Mouse (Mus musculus) CD4-positive, CD25-positive, alpha-beta regulatory T cell, adult 2 months (primary cell): ENCODE results near the gene Pef1.

ENCODE experiments used
- DNase-seq: peaks from one replicate; pipeline ENCODE4 v3.0.0-alpha.2; 2012; ENCODE audit warnings: low read depth, low spot score

Pef1 gene

DNA sequence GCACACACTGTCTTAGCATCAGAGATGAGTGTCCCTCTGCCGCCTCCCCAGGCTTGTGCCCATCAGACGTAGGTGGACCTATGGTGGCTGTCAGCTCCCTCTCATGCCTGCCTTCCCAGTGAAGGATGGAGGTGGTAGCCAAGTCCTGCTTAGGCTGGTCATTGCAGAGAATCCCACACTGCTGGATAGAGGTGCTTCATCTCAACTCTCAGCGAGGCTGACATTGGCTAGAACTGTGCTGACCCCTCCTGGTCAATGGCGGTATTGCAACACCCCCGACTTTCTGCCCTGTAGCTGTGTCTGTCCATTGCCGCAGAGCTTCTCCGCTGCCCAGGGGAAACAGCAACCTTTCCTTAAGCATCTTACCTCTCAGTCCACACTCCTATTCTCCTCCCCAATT is 15.1 kb upstream of the Pef1 start:
- DNase-seq: peak; percentile 89

DNA sequence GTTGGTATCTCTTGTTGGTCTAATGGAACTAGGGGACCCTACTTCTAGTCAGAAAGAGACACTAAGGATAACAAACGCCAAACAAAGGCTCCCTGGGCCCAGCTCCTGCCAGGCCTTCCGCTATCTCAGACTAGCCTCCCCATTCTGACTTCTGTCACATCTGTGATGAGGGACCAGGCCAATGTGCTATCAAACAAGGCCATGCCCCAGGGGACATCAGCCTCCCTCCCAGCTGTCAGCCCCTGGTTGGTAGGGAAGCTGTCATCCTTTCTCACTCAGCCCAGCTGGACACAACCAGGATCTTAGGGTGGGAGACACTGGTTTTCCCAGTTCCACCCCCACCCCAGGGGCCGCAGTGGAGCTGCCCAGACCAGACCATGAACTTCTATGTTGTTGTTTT is 7.2 kb upstream of the Pef1 start:
- no peak for DNase-seq

DNA sequence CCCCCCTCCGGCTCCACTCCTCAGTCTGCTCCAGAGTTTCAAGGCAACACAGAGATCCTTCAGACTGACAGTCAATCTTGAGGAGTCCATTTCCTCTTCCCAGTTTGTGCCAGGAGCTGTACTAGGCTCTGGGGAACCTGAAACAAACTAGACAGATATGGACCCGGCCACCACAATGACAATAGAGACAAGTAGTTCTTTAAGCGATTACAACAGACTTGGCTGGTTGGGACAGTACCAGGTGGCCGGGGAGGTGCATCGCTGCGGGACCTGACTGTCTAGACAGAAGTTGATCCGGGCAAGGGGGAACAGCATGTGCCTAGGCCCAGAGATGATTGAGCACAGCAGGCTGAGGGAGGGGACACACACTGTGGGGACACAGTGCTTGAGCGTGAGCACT is 1.2 kb upstream of the Pef1 start:
- DNase-seq: no peak

DNA sequence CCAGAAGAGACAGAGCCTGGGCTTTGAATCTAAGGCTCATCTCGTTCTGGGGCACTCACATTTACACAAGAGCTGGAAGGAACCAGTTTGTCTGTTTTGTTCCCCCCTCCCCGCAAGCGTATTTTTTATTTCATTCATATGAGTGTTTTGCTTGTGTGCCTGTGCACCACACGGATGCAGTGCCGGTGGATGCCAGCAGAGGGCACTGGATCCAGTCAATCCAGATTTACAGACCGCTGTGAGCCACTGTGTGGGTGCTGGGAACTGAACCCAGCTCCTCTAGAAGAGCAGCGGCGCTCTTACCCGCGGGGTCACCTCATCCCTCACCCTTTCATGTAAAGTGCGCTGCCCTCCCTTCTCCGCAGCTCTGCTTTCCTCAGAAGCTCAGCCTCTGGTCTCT is 1.3 kb downstream of the Pef1 start:
- peak; percentile 40 for DNase-seq

DNA sequence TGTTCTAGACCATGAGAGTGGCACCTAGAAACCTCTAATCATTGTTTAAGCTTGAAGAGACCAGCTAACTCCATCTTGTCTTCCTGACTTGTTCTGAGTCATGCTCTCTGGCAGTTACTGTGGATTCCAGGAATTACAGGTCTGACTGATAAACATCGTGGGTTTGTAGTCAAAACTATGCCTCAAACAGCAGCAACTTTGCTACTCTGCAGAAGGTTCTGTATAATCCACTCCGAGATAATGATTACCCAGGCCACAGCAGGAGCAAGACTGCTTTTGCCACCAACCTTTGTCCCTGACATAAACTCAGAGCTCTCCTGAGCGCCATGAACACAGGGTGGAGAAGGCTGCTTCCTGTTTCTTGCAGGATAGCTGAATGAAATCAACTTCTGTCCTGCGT is 2.2 kb downstream of the Pef1 start:
- DNase-seq: no peak

- DNase-seq: no peak
These were observed 4.7 kb downstream of the Pef1 start for GRCm38 (mm10) chr4:130107065-130107443.

DNA sequence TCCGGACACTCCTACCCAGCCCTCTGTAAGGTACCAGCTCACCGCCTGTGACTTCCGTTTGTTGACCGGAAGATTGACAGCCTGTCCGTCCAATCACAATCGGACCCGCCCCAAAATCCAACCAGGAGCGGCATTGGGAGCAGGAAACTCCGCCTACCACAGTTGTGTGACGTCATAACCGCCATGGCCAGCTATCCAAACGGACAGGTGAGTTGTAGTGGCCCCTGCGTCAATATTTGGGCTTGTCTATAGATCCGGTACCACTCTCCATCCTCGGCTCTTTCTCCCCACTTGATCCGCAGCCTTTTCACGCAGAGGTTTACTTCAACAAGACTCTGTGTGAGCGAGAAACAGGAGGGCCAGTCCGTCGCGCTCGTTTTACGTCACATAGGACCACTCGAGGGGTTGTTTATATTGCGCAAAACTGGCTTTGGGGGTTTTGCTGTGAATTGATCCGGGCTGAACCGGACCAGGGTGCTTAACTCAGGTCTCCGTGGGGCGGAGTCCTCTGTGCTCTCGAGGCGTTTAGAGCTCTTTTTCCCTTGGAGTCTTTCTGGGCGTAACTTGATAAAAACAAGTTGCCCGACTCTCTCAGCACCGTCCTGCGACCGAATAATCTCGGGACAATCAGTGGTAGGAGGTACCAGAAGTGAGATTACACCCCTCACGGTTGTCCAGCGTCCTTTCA is 5.2 kb downstream of the Pef1 start:
- peak; percentile 99 for DNase-seq

- DNase-seq: no peak
These were observed 6.6 kb downstream of the Pef1 start for GRCm38 (mm10) chr4:130108929-130109328.

DNA sequence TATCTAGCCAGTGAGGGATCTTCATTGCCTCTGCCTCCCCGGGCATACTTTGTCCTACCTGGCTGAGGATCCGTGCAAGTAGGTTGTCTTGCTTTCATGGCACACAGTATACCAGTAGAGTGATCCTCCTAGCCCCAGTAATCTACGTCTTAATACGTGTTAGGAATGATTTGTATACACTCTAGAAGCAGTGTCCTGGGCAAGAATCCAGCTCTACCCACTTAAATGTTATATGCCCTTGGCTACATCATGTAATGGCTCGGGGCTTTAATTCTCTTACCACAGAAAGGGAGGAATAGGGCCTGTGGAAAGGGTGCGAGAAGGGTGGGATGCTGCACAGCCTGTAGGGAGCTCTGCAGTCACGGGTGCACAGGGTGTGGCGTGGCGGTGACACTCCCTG is 7.3 kb downstream of the Pef1 start:
- DNase-seq: no peak

GRCm38 (mm10) chr4:130110091-130110490 is 7.7 kb downstream of the Pef1 start:
- DNase-seq: no peak

DNA sequence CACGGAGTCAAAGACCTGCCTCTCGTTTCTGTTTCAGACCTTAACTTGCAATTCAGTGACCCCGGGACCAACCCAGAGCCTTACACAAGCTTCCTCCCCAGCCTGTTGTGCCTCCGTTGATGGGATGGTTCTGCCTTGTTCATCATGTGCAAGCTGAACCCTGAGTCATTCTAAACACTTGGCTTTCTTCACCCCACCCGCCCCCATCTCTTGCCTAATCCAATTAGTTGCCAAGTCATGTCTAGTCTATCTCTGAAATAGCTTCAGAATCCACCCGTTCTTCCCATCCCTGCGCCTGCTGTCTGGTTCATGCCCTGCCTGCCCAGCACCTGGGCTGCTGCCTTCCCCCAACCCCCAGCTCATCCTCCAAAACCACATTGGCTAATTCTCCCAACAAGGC is 9.9 kb downstream of the Pef1 start:
- DNase-seq: no peak

- no peak for DNase-seq
These were observed 10.4 kb downstream of the Pef1 start for GRCm38 (mm10) chr4:130112732-130113131.

DNA sequence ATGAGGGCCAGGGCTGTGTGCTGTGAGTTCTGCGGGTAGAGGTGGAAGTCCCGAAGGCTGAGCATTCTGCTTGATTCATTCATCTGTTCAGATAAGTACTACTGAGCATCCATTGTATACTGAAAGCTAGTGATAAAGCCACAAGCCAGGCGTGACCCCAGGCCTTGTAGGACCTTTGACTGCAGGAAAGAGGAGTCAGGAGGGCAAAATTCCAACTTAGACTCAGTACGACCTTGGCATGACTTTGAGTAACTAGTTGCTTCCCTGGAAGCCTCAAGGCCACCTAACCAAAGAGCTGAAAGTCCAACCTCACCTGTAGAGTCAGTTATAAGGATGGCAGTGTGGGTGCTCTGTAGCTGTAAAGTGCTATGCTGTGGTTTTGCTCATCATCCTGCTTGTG is 18.4 kb downstream of the Pef1 start:
- no peak for DNase-seq

- no peak for DNase-seq
These were observed 19.2 kb downstream of the Pef1 start for GRCm38 (mm10) chr4:130121560-130121959.

DNA sequence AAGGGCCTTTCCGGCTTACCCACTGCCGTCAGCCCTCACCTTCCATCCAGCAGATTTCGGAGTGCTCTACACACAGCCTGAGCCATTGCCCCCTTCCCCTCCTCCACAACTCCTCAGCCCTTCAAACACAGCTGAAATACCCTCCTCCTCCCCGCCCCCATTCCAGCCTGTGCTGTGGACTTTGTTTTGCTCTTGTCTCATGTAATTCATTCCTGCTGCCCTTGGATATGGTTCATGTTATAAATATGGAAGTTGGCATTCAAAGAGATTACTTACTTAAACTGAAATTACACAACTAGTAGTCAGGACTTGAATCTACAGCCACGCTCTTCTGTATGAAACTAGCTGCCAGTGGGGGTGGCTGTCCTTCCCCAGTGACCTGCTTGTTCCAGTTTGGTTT is 20.7 kb downstream of the Pef1 start:
- DNase-seq: no peak

- no peak for DNase-seq
These were observed 21.8 kb downstream of the Pef1 start for GRCm38 (mm10) chr4:130124110-130124509.

DNA sequence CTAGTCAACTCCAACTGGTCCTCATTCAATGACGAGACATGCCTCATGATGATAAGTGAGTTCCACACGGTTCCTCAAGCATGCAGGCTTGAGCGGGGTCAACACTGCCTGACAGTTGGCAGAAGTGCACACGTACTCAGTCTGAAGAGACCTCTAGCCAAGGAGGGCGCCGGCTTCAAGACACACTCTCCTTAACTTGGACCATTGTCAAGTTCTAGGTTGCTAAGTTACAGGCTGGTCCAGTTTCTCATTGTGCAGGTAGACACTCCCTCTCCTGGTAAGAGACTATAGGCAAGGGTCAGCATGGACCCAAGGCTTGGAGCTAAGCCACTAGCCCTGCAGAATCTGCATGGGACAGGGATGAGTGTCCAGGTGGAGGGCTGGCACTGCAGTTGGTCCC is 22.8 kb downstream of the Pef1 start:
- no peak for DNase-seq

DNA sequence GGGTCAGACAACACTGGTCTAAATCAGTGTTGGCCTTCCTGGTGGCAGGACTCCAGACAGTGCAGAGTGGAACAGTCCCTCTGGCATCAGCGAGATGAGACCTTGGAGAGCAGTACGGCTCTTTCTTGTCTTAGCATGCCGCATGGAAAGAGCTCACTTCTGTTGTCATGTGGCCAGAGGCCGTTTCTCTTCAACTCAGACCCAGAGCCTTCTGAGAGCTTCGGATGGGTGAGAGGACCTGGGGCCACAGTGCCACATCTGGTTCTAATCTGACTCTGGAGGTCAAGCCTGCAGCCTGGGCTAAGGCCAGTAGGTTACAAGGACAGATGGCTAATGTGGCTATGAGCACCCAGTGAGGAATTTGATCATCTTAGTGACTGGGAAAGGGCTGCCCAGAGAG is 23.6 kb downstream of the Pef1 start:
- no peak for DNase-seq

- DNase-seq: no peak
These were observed 26.5 kb downstream of the Pef1 start for GRCm38 (mm10) chr4:130128907-130129306.

GRCm38 (mm10) chr4:130130082-130130481 is 27.7 kb downstream of the Pef1 start:
- no peak for DNase-seq

- DNase-seq: no peak
These were observed 28.4 kb downstream of the Pef1 start for GRCm38 (mm10) chr4:130130641-130131350.

DNA sequence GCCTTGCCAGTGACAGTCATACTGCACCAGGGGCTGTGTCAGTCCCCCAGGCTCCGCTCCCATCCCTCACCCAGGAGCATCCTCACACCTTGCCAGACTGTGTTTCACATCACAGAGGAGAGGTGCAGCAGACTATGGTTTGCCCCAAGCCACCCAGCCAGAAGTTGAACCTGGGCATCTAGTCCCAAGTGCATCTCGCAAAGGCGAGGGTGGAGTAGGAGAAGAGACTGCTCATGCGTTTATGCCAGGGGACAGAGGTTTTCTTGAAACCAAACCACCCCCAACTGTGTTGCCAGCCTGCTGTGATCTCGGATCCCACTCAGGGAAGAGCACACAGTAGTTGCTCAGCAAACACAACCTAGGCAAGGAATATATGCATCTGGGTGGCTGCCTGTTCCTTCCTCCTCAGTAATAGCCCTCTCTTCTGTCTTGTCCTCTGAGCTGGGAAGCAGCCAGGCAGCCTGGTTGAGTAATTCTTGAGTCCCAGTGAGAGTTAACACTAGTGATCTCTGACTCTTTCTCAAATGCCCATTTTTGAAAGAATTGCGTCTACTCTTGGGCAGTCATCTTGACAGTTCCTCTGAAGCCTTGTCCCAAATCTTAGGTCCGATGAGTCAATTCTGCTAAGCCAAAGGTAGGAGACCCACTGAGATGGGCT is 29.2 kb downstream of the Pef1 start:
- DNase-seq: no peak

DNA sequence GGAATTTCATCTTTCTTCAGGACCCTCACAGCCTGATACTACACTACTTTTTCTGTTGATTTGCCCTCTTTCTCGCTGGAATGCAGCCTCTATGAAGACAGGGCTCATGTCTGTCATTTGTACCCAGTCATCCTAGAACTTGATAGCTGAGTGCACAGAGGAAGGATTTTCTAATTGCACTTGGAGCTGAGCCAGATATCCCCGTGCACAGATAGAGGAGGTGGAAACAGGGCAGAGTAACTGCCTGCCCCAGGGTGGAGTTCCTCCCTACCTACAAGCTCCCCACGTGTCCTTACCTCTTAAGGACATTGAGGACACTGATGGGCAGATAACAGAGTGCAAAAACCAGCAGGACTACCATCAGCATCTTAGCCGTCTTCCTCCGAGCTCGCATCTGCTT is 31.0 kb downstream of the Pef1 start:
- no peak for DNase-seq
